Mouse (Mus musculus): ENCODE results near the gene Hist1h1b. TPM values are rescaled to one million over a fixed set of nuclear protein-coding genes. Genes with fewer than 3 reads are reported as not detected.
"Not testable (repeated sequence)": the region's sequence is repeated elsewhere in the genome, so short reads cannot be mapped to it uniquely, and the experiment has no call there.

The Hist1h1b gene
- polyA plus RNA-seq, 1 experiment = 4.5 TPM

GRCm38 (mm10) chr13:21783255-21783617 lies 2.8 kb upstream of the Hist1h1b start, which contains the start of gene Hist1h3i:
TSS of gene Hist1h3i (minus strand) at chr13:21783370.
- DNase-seq (ENCODE audit: low read depth, low spot score) = peak; percentile 78

GRCm38 (mm10) chr13:21782361-21783254 lies 2.2 kb upstream of the Hist1h1b start:
- not testable (repeated sequence) for DNase-seq (ENCODE audit: low read depth, low spot score)
- 1% methylated on average over 15 of the region's 35 CpGs for WGBS

More at GRCm38 (mm10) chr13:21783255-21783617, 2.8 kb upstream of the Hist1h1b start, which contains the start of gene Hist1h3i:
- WGBS = under 1% methylated on average over 17 of the region's 20 CpGs

GRCm38 (mm10) chr13:21781639-21782038 lies 1.2 kb upstream of the Hist1h1b start:
- DNase-seq (ENCODE audit: low read depth, low spot score) = no peak
- 89% methylated on average over 1 of the region's 1 CpGs for WGBS

GRCm38 (mm10) chr13:21781021-21781555 lies 663 bp upstream of the Hist1h1b start:
- no peak for DNase-seq (ENCODE audit: low read depth, low spot score)
- 43% methylated on average over 6 of the region's 6 CpGs for WGBS

GRCm38 (mm10) chr13:21778814-21779766 lies 1.3 kb downstream of the Hist1h1b start:
- WGBS = under 1% methylated on average over 33 of the region's 33 CpGs
- DNase-seq (ENCODE audit: low read depth, low spot score) = peak; percentile 83

GRCm38 (mm10) chr13:21755707-21756106 lies 24.7 kb downstream of the Hist1h1b start:
- DNase-seq (ENCODE audit: low read depth, low spot score) = no peak
- WGBS = 59% methylated on average over 1 of the region's 1 CpGs

- not testable (repeated sequence) for DNase-seq (ENCODE audit: low read depth, low spot score)
Measured at GRCm38 (mm10) chr13:21754294-21755001, 26.0 kb downstream of the Hist1h1b start.

GRCm38 (mm10) chr13:21753524-21754285 lies 26.7 kb downstream of the Hist1h1b start, which contains the start of the genes Hist1h2ak and Hist1h2bn:
TSS of gene Hist1h2ak (minus strand) at chr13:21753827.
TSS of gene Hist1h2bn (plus strand) at chr13:21754123.
- under 1% methylated on average over 48 of the region's 50 CpGs for WGBS
- peak; percentile 94 for DNase-seq (ENCODE audit: low read depth, low spot score)

More at GRCm38 (mm10) chr13:21754294-21755001, 26.0 kb downstream of the Hist1h1b start:
- WGBS = under 1% methylated on average over 26 of the region's 26 CpGs

- 4% methylated on average over 10 of the region's 10 CpGs for WGBS
- DNase-seq (ENCODE audit: low read depth, low spot score) = no peak
Measured at GRCm38 (mm10) chr13:21753051-21753523, 27.3 kb downstream of the Hist1h1b start.

- DNase-seq (ENCODE audit: low read depth, low spot score) = no peak
- WGBS = 38% methylated on average over 3 of the region's 3 CpGs
Measured at GRCm38 (mm10) chr13:21752356-21752755, 28.1 kb downstream of the Hist1h1b start.

GRCm38 (mm10) chr13:21751827-21752226 lies 28.6 kb downstream of the Hist1h1b start:
- no peak for DNase-seq (ENCODE audit: low read depth, low spot score)
- 76% methylated on average over 3 of the region's 3 CpGs for WGBS

GRCm38 (mm10) chr13:21751417-21751816 lies 29.0 kb downstream of the Hist1h1b start:
- no peak for DNase-seq (ENCODE audit: low read depth, low spot score)

- under 1% methylated on average over 47 of the region's 56 CpGs for WGBS
- not testable (repeated sequence) for DNase-seq (ENCODE audit: low read depth, low spot score)
Measured at GRCm38 (mm10) chr13:21750159-21751017, 30.0 kb downstream of the Hist1h1b start, which contains the start of gene Hist1h4k. TSS of gene Hist1h4k (minus strand) at chr13:21750505.

GRCm38 (mm10) chr13:21749387-21750158 lies 30.9 kb downstream of the Hist1h1b start:
- 6% methylated on average over 5 of the region's 5 CpGs for WGBS

GRCm38 (mm10) chr13:21745006-21745405 lies 35.4 kb downstream of the Hist1h1b start:
- 75% methylated on average over 1 of the region's 1 CpGs for WGBS
- no peak for DNase-seq (ENCODE audit: low read depth, low spot score)

More at GRCm38 (mm10) chr13:21749387-21750158, 30.9 kb downstream of the Hist1h1b start:
- no peak for DNase-seq (ENCODE audit: low read depth, low spot score)
